Mouse (Mus musculus) stomach, postnatal 0 days (tissue): ENCODE measurements around the gene St5. TPM values are rescaled to one million over a fixed set of nuclear protein-coding genes. Genes with fewer than 3 reads are reported as not detected.
A peak's percentile ranks its signal among the peaks of the same experiment; 100 is the strongest.

Experiments
- ATAC-seq: fragments of 200-750 bp; cut with Nextera tagmentation; 2 replicates; pipeline ENCODE4 v1.8.0; 2017; ENCODE audit not compliant: low FRiP score, low TSS enrichment
- DNase-seq: peaks from one replicate; pipeline ENCODE4 v3.0.0-alpha.2; 2016; ENCODE audit warnings: low spot score
- H3K27ac ChIP-seq: fragments of 300-500 bp; sonication (generic); replicated peaks from 2 replicates; pipeline ENCODE4 v1.5.1; 2014; ENCODE audit warnings: mild to moderate bottlenecking, control low read depth
- H3K27me3 ChIP-seq: fragments of 300-500 bp; sonication (generic); 2 replicates; pipeline ENCODE4 v1.6.1; 2014; ENCODE audit warnings: low read length; ENCODE audit not compliant: control insufficient read depth, insufficient read depth
- H3K36me3 ChIP-seq: fragments of 300-500 bp; sonication (generic); 2 replicates; pipeline ENCODE4 v1.6.1; 2014; ENCODE audit warnings: low read length, mixed read lengths; ENCODE audit not compliant: control insufficient read depth, insufficient read depth
- H3K4me1 ChIP-seq: fragments of 300-500 bp; sonication (generic); replicated peaks from 2 replicates; pipeline ENCODE4 v1.6.1; 2014; ENCODE audit warnings: antibody characterized with exemption; ENCODE audit not compliant: control insufficient read depth, insufficient read depth
- H3K4me2 ChIP-seq: fragments of 300-500 bp; sonication (generic); replicated peaks from 2 replicates; pipeline ENCODE4 v1.6.1; 2014; ENCODE audit warnings: low read depth, mild to moderate bottlenecking, control low read depth, moderate library complexity
- H3K4me3 ChIP-seq: fragments of 300-500 bp; sonication (generic); 2 replicates; pipeline ENCODE4 v1.5.1; 2014; ENCODE audit warnings: low read depth, low read length, control low read depth
- H3K9ac ChIP-seq: fragments of 300-500 bp; sonication (generic); 2 replicates; pipeline ENCODE4 v1.6.1; 2014; ENCODE audit warnings: mild to moderate bottlenecking, low read length, control low read depth, mixed read lengths
- H3K9me3 ChIP-seq: fragments of 300-500 bp; sonication (generic); 2 replicates; pipeline ENCODE4 v1.6.1; 2016; ENCODE audit warnings: low read length; ENCODE audit not compliant: control insufficient read depth
- CTCF ChIP-seq: IDR thresholded peaks from 2 replicates; pipeline ENCODE4 v1.5.1; 2016; ENCODE audit warnings: antibody characterized with exemption, low read depth, mild to moderate bottlenecking, moderate library complexity
- EP300 ChIP-seq: optimal IDR thresholded peaks from 2 replicates; pipeline ENCODE3; 2016; ENCODE audit warnings: antibody characterized with exemption
- WGBS: fragments of 180-500 bp; shearing (Covaris S2); extraction: QIAGEN DNeasy Blood & Tissue Kit; methylation state at CpG from one replicate; pipeline ENCODE4 v1.1.7; 2014; 5-methylcytosine and 5-hydroxymethylcytosine counted together
- polyA plus RNA-seq: library from polyadenylated mRNA; unstranded; fragments of >200 nt; fragmentation: Nextera tagmentation; extraction: Ambion mirVana; gene quantifications from 2 replicates; pipeline ENCODE4 v1.2.1, GENCODE M21; 2015

Gene St5
- 35.3 and 35.6 TPM in 2 replicates for polyA plus RNA-seq

GRCm38 (mm10) chr7:109703190-109704015 is at the start of gene St5, which contains the start of gene Akip1:
Gene St5 (minus strand): TSS chr7:109703605.
Gene Akip1 (plus strand): TSS chr7:109703690.
- H3K4me1 ChIP-seq, result no peaks in the 10 kb centered on the region
- H3K4me2 ChIP-seq, result peak within 1 kb of the TSS; percentile 83
- H3K27ac ChIP-seq, result peak within 1 kb of the TSS; percentile 89
- no peaks in the 10 kb centered on the region for H3K9me3 ChIP-seq
- peak within 1 kb of the TSS; percentile 68 for H3K4me3 ChIP-seq
- H3K36me3 ChIP-seq, result no peaks in the 10 kb centered on the region
- WGBS, result 1% methylated on average over 61 of the region's 61 CpGs
- TF ChIP-seq EP300 (no peak), CTCF (no peak)
- H3K27me3 ChIP-seq, result no peaks in the 10 kb centered on the region
- peak within 1 kb of the TSS; percentile 79 for H3K9ac ChIP-seq
- peak; percentile 91 for ATAC-seq
- peak; percentile 97 for DNase-seq

- peak within 1 kb of the TSS; percentile 96 for H3K27ac ChIP-seq
- WGBS, result under 1% methylated on average over 74 of the region's 74 CpGs
- TF ChIP-seq CTCF (peak; percentile 42), EP300 (no peak)
- DNase-seq (peak; percentile 89), ATAC-seq (peak; percentile 90)
- no peaks in the 10 kb centered on the region for H3K36me3 ChIP-seq
- H3K9me3 ChIP-seq, result no peaks in the 10 kb centered on the region
- H3K4me2 ChIP-seq, result peak within 1 kb of the TSS; percentile 90
- no peaks in the 10 kb centered on the region for H3K27me3 ChIP-seq
- H3K9ac ChIP-seq, result peak within 1 kb of the TSS; percentile 96
- no peaks in the 10 kb centered on the region for H3K4me1 ChIP-seq
- peak within 1 kb of the TSS; percentile 90 for H3K4me3 ChIP-seq
Observed at GRCm38 (mm10) chr7:109752008-109752925, 48.9 kb upstream of the St5 start, which contains the start of gene Tmem9b. Gene Tmem9b (minus strand): TSS chr7:109752875.

DNA sequence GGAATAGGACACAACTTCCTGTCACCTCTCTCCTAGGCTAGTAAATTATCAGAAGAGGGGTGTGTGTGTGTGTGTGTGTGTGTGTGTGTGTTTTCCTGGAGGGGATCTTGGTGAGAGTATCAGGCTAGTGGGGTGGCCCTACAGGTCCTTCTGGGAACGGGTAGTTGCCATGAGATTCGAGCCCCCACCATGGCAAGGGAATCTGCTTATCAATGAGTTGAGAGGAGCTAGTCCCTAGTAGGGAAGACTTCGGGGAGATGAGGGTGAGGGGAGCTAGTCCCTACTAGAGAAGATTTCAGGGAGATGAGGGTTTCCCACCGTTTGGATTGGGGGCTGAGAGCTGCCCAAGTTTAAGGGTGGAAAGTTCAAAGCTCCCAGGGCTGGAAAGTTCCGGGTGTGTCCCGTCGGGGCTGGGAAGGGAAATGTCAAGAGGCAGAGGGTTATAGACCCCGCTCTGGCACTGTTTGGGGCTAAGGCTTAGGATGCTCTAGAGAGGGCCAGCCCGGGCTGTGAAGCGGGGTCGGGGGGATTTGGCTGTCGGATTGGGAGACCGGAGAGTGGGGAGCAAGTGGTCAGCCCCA is 48.1 kb upstream of the St5 start:
- Histone ChIP-seq H3K27me3 (no peaks in the 10 kb centered on the region), H3K9ac (peak overlapping the region; percentile 96), H3K4me1 (no peaks in the 10 kb centered on the region), H3K9me3 (no peaks in the 10 kb centered on the region), H3K36me3 (0 out of 2 replicates have a peak, but pooled peaks cover 1% of the 10 kb centered on the region), H3K27ac (peak overlapping the region; percentile 96), H3K4me3 (peak overlapping the region; percentile 90), H3K4me2 (peak overlapping the region; percentile 90)
- WGBS, result 3% methylated on average over 13 of the region's 13 CpGs
- ATAC-seq (no peak), DNase-seq (no peak)
- no peak for TF ChIP-seq CTCF
- TF ChIP-seq EP300, result no peak

DNA sequence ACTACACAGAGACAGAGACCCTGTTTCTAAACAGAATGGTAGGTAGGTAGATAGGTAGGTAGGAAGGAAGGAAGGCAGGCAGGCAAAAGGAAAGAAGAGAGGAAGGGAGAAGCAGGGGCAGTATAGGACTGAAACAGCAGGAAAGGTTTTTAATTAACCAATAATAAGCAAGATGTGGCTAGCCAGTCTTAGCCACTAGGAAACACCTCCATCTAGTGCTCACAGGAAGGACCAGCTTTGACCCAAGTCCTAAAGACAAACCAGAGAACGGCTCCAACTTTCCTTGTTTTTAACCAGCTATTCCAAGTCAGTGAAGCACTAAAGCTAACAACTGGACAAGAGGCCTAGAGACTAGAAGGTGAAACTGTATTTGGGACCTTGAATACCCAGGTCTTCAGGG is 44.3 kb upstream of the St5 start:
- ATAC-seq, result no peak
- no peaks in the 10 kb centered on the region for H3K27me3 ChIP-seq
- H3K27ac ChIP-seq, result no peak overlapping the region
- H3K4me3 ChIP-seq, result no peak overlapping the region
- TF ChIP-seq EP300 (no peak), CTCF (peak; percentile 72)
- H3K9ac ChIP-seq, result no peak overlapping the region
- no peak overlapping the region for H3K4me2 ChIP-seq
- H3K36me3 ChIP-seq, result peaks cover 12% of the 10 kb centered on the region; the same call in 1 of the 2 replicates
- no peak for DNase-seq
- WGBS, result 29% methylated on average over 1 of the region's 1 CpGs
- H3K9me3 ChIP-seq, result no peaks in the 10 kb centered on the region
- H3K4me1 ChIP-seq, result no peaks in the 10 kb centered on the region

GRCm38 (mm10) chr7:109741703-109742102 is 38.3 kb upstream of the St5 start:
- Histone ChIP-seq H3K27me3 (no peaks in the 10 kb centered on the region), H3K27ac (0 out of 2 replicates have a peak overlapping the region, but pooled peaks have one; percentile 26), H3K4me1 (no peaks in the 10 kb centered on the region), H3K4me3 (no peak overlapping the region), H3K4me2 (no peak overlapping the region), H3K36me3 (peaks cover 16% of the 10 kb centered on the region; the same call in 1 of the 2 replicates), H3K9ac (no peak overlapping the region), H3K9me3 (no peaks in the 10 kb centered on the region)
- 83% methylated on average over 4 of the region's 4 CpGs for WGBS
- ATAC-seq (no peak), DNase-seq (no peak)
- no peak for TF ChIP-seq EP300
- no peak for TF ChIP-seq CTCF
